Mouse (Mus musculus) limb, embryonic 13.5 days (tissue): ENCODE measurements at regions not wholly inside any gene's neighbourhood (a gene's known extent, or its start where the extent isn't known, plus 50 kb on each side); places are given as distances from the start of the nearest gene placed in this dataset.

Source experiments
- ATAC-seq: fragments of 200-750 bp; cut with Nextera tagmentation; 2 replicates; pipeline ENCODE4 v1.8.0; 2017; ENCODE audit warnings: low read depth, moderate number of reproducible peaks, moderate TSS enrichment; ENCODE audit not compliant: low FRiP score
- H3K27ac ChIP-seq: fragments of 300-500 bp; sonication (generic); 2 replicates; pipeline ENCODE4 v1.5.1; 2015; ENCODE audit warnings: inconsistent platforms, mild to moderate bottlenecking, moderate library complexity
- H3K27me3 ChIP-seq: fragments of 300-500 bp; sonication (generic); 2 replicates; pipeline ENCODE4 v1.6.1; 2015; ENCODE audit warnings: mild to moderate bottlenecking, inconsistent platforms
- H3K36me3 ChIP-seq: fragments of 300-500 bp; sonication (generic); 2 replicates; pipeline ENCODE4 v1.6.1; 2015; ENCODE audit warnings: inconsistent platforms, mild to moderate bottlenecking, moderate library complexity
- H3K4me1 ChIP-seq: fragments of 300-500 bp; sonication (generic); 2 replicates; pipeline ENCODE4 v1.6.1; 2015; ENCODE audit warnings: inconsistent platforms
- H3K4me2 ChIP-seq: fragments of 300-500 bp; sonication (generic); replicated peaks from 2 replicates; pipeline ENCODE4 v1.6.1; 2015; ENCODE audit warnings: inconsistent platforms, mild to moderate bottlenecking, moderate library complexity
- H3K4me3 ChIP-seq: fragments of 300-500 bp; sonication (generic); 2 replicates; pipeline ENCODE4 v1.5.1; 2015; ENCODE audit warnings: moderate library complexity, mild to moderate bottlenecking, inconsistent platforms
- H3K9ac ChIP-seq: fragments of 300-500 bp; sonication (generic); 2 replicates; pipeline ENCODE4 v1.6.1; 2015; ENCODE audit warnings: mild to moderate bottlenecking, inconsistent platforms
- H3K9me3 ChIP-seq: fragments of 300-500 bp; sonication (generic); 2 replicates; pipeline ENCODE4 v1.6.1; 2016; ENCODE audit warnings: inconsistent platforms
- WGBS: fragments of 180-500 bp; shearing (Covaris S2); methylation state at CpG from one replicate; pipeline ENCODE4 v1.1.7; 2015; 5-methylcytosine and 5-hydroxymethylcytosine counted together

- Histone ChIP-seq H3K9ac (no peak overlapping the region), H3K27me3 (peaks cover 56% of the 10 kb centered on the region; the same call in 1 of the 2 replicates), H3K4me3 (no peak overlapping the region), H3K4me1 (0 out of 2 replicates have a peak, but pooled peaks cover 2% of the 10 kb centered on the region), H3K27ac (no peak overlapping the region), H3K36me3 (no peaks in the 10 kb centered on the region), H3K9me3 (no peaks in the 10 kb centered on the region), H3K4me2 (no peak overlapping the region)
- ATAC-seq = no peak
- WGBS = 7% methylated on average over 1 of the region's 2 CpGs
Observed at GRCm38 (mm10) chrX:99587284-99587683, 116.2 kb upstream of the Pja1 start.

GRCm38 (mm10) chrX:99586282-99586681 is 115.2 kb upstream of the Pja1 start:
- Histone ChIP-seq H3K4me2 (no peak overlapping the region), H3K4me1 (peaks cover 12% of the 10 kb centered on the region), H3K9me3 (no peaks in the 10 kb centered on the region), H3K4me3 (no peak overlapping the region), H3K27ac (no peak overlapping the region), H3K27me3 (peaks cover 53% of the 10 kb centered on the region; the same call in 1 of the 2 replicates), H3K9ac (no peak overlapping the region), H3K36me3 (no peaks in the 10 kb centered on the region)
- ATAC-seq = no peak
- 67% methylated on average over 11 of the region's 11 CpGs for WGBS

GRCm38 (mm10) chrX:99585703-99586102 is 114.6 kb upstream of the Pja1 start:
- ATAC-seq = no peak
- no peak overlapping the region for H3K9ac ChIP-seq
- no peak overlapping the region for H3K4me2 ChIP-seq
- H3K27ac ChIP-seq = no peak overlapping the region
- H3K27me3 ChIP-seq = peaks cover 55% of the 10 kb centered on the region; the same call in 1 of the 2 replicates
- H3K36me3 ChIP-seq = no peaks in the 10 kb centered on the region
- no peak overlapping the region for H3K4me3 ChIP-seq
- H3K9me3 ChIP-seq = no peaks in the 10 kb centered on the region
- peaks cover 14% of the 10 kb centered on the region for H3K4me1 ChIP-seq
- WGBS = 25% methylated on average over 3 of the region's 3 CpGs

- Histone ChIP-seq H3K9ac (no peak overlapping the region), H3K4me2 (no peak overlapping the region), H3K4me3 (no peak overlapping the region), H3K4me1 (peaks cover 21% of the 10 kb centered on the region), H3K36me3 (no peaks in the 10 kb centered on the region), H3K27me3 (peaks cover 46% of the 10 kb centered on the region; the same call in 1 of the 2 replicates), H3K27ac (0 out of 2 replicates have a peak overlapping the region, but pooled peaks have one; percentile 48), H3K9me3 (no peaks in the 10 kb centered on the region)
- no peak for ATAC-seq
- 98% methylated on average over 9 of the region's 9 CpGs for WGBS
Observed at GRCm38 (mm10) chrX:99582611-99583010, 111.5 kb upstream of the Pja1 start.

GRCm38 (mm10) chrX:99581632-99582466 is 110.8 kb upstream of the Pja1 start:
- ATAC-seq = peak; percentile 41; the same call in 1 of the 2 replicates
- WGBS = 11% methylated on average over 10 of the region's 10 CpGs
- H3K4me1 ChIP-seq = peaks cover 21% of the 10 kb centered on the region
- peak overlapping the region; percentile 48 for H3K27ac ChIP-seq
- H3K4me3 ChIP-seq = no peak overlapping the region
- H3K36me3 ChIP-seq = no peaks in the 10 kb centered on the region
- no peak overlapping the region for H3K4me2 ChIP-seq
- no peaks in the 10 kb centered on the region for H3K9me3 ChIP-seq
- H3K9ac ChIP-seq = no peak overlapping the region
- peaks cover 41% of the 10 kb centered on the region; the same call in 1 of the 2 replicates for H3K27me3 ChIP-seq

GRCm38 (mm10) chrX:99579206-99579605 is 108.1 kb upstream of the Pja1 start:
- ATAC-seq = no peak
- no peak overlapping the region for H3K4me3 ChIP-seq
- H3K36me3 ChIP-seq = no peaks in the 10 kb centered on the region
- H3K9me3 ChIP-seq = no peaks in the 10 kb centered on the region
- WGBS = 47% methylated on average over 4 of the region's 4 CpGs
- H3K27ac ChIP-seq = no peak overlapping the region; the same call in 1 of the 2 replicates
- no peak overlapping the region for H3K9ac ChIP-seq
- H3K4me1 ChIP-seq = peaks cover 25% of the 10 kb centered on the region
- peaks cover 29% of the 10 kb centered on the region; the same call in 1 of the 2 replicates for H3K27me3 ChIP-seq
- H3K4me2 ChIP-seq = no peak overlapping the region

GRCm38 (mm10) chrX:99578796-99579195 is 107.7 kb upstream of the Pja1 start:
- H3K4me3 ChIP-seq = no peak overlapping the region
- no peak overlapping the region; the same call in 1 of the 2 replicates for H3K27ac ChIP-seq
- no peaks in the 10 kb centered on the region for H3K9me3 ChIP-seq
- H3K36me3 ChIP-seq = no peaks in the 10 kb centered on the region
- H3K27me3 ChIP-seq = peaks cover 32% of the 10 kb centered on the region; the same call in 1 of the 2 replicates
- no peak overlapping the region for H3K4me2 ChIP-seq
- no peak for ATAC-seq
- 34% methylated on average over 2 of the region's 2 CpGs for WGBS
- peaks cover 27% of the 10 kb centered on the region for H3K4me1 ChIP-seq
- no peak overlapping the region for H3K9ac ChIP-seq

GRCm38 (mm10) chrX:99575105-99575504 is 104.0 kb upstream of the Pja1 start:
- H3K27me3 ChIP-seq = peaks cover 45% of the 10 kb centered on the region; the same call in 1 of the 2 replicates
- WGBS = 51% methylated on average over 5 of the region's 5 CpGs
- no peak overlapping the region for H3K27ac ChIP-seq
- no peaks in the 10 kb centered on the region for H3K9me3 ChIP-seq
- H3K4me2 ChIP-seq = peak overlapping the region; percentile 56; the same call in 1 of the 2 replicates
- peak; percentile 33 for ATAC-seq
- H3K4me3 ChIP-seq = no peak overlapping the region
- H3K36me3 ChIP-seq = no peaks in the 10 kb centered on the region
- H3K4me1 ChIP-seq = peaks cover 20% of the 10 kb centered on the region
- H3K9ac ChIP-seq = no peak overlapping the region

- no peaks in the 10 kb centered on the region for H3K36me3 ChIP-seq
- peak overlapping the region; percentile 56 for H3K4me2 ChIP-seq
- H3K4me3 ChIP-seq = peak overlapping the region; percentile 20; the same call in 1 of the 2 replicates
- no peak overlapping the region for H3K27ac ChIP-seq
- H3K27me3 ChIP-seq = peaks cover 50% of the 10 kb centered on the region
- no peaks in the 10 kb centered on the region for H3K9me3 ChIP-seq
- ATAC-seq = peak; percentile 44; the same call in 1 of the 2 replicates
- H3K4me1 ChIP-seq = peaks cover 20% of the 10 kb centered on the region
- H3K9ac ChIP-seq = no peak overlapping the region
- 26% methylated on average over 15 of the region's 18 CpGs for WGBS
Observed at GRCm38 (mm10) chrX:99574441-99575103, 103.5 kb upstream of the Pja1 start.

GRCm38 (mm10) chrX:99570161-99570560 is 99.1 kb upstream of the Pja1 start:
- H3K4me2 ChIP-seq = no peak overlapping the region
- H3K4me1 ChIP-seq = peaks cover 25% of the 10 kb centered on the region
- no peaks in the 10 kb centered on the region for H3K36me3 ChIP-seq
- H3K27me3 ChIP-seq = peaks cover 75% of the 10 kb centered on the region
- ATAC-seq = no peak
- H3K9ac ChIP-seq = no peak overlapping the region
- 81% methylated on average over 5 of the region's 5 CpGs for WGBS
- no peak overlapping the region for H3K27ac ChIP-seq
- H3K9me3 ChIP-seq = no peaks in the 10 kb centered on the region
- H3K4me3 ChIP-seq = no peak overlapping the region

- peak; percentile 34; the same call in 1 of the 2 replicates for ATAC-seq
- H3K9me3 ChIP-seq = no peaks in the 10 kb centered on the region
- no peak overlapping the region for H3K9ac ChIP-seq
- H3K4me1 ChIP-seq = peaks cover 19% of the 10 kb centered on the region
- no peak overlapping the region for H3K27ac ChIP-seq
- H3K4me2 ChIP-seq = peak overlapping the region; percentile 54
- H3K4me3 ChIP-seq = no peak overlapping the region
- peaks cover 82% of the 10 kb centered on the region for H3K27me3 ChIP-seq
- H3K36me3 ChIP-seq = no peaks in the 10 kb centered on the region
- WGBS = 22% methylated on average over 10 of the region's 10 CpGs
Observed at GRCm38 (mm10) chrX:99568244-99568643, 97.2 kb upstream of the Pja1 start.
